ENCODE assay signal across 8 mouse cellular contexts in genomic region chr7:80294062-80294763, GRCm38 (mm10). TPM values are rescaled to one million over a fixed set of nuclear protein-coding genes. Genes with fewer than 3 reads are reported as not detected.
A peak's percentile ranks its signal among the peaks of the same experiment; 100 is the strongest.
DNase-seq lines count a peak whose midpoint lies in the region; ATAC-seq and TF ChIP-seq lines count a peak whose summit lies in the region.

Prc1 (plus strand) TSS chr7:80294450.

- no peak for TF ChIP-seq CTCF in MEL (IDR thresholded peaks at IDR 0.05 in 2 of 3, conservative IDR thresholded peaks at IDR 0.05 in 1 of 3; ENCODE audit: control insufficient read depth in 1 of 3, insufficient read depth in 1 of 3, low read depth in 2 of 3, low read length in 3 of 3, poor library complexity in 1 of 3, severe bottlenecking in 1 of 3)
- no peak for TF ChIP-seq CTCF in cerebellum, adult 2 months (IDR thresholded peaks at IDR 0.05; ENCODE audit: borderline replicate concordance, insufficient read depth, low read depth, low read length)
- no peak for TF ChIP-seq CTCF in forebrain, postnatal 0 days (IDR thresholded peaks at IDR 0.05; ENCODE audit: low read depth)

- TF ChIP-seq EP300 in MEL (IDR thresholded peaks at IDR 0.05; ENCODE audit: low read depth in 1 of 2, low read length in 2 of 2) = no peak; a peak in 1 of 4 replicates

- DNase-seq in MEL (ENCODE audit: low read depth, low spot score) = peak; percentile 99
- peak; percentile 99 for DNase-seq in cerebellum, adult 2 months
- peak; percentile 98 for DNase-seq in forebrain, postnatal 0 days
- DNase-seq in heart, postnatal 4 days = peak; percentile 99
- DNase-seq in layer of hippocampus, adult 8-10 months (ENCODE audit: low spot score in 2 of 2) = peak; percentile 97 to 99
- DNase-seq in ovary, adult 18-20 months (ENCODE audit: low spot score) = peak; percentile 98
- DNase-seq in thymus, postnatal 0 days (ENCODE audit: low spot score) = peak; percentile 99

- peak; percentile 99 for ATAC-seq in forebrain, postnatal 0 days
- ATAC-seq in lung, embryonic 15.5 days (ENCODE audit: borderline replicate concordance, extremely low read depth, low FRiP score, low TSS enrichment) = peak; percentile 99

- peaks cover 39% of the 10 kb centered on the region for H3K79me2 ChIP-seq in MEL (ENCODE audit: control insufficient read depth, insufficient read depth, low read length, poor library complexity)

- peaks cover 3 to 7% of the 10 kb centered on the region in 2 experiments; a peak in 3 of 4 replicates for H3K4me1 ChIP-seq in MEL (ENCODE audit: control insufficient read depth in 1 of 2, insufficient read depth in 2 of 2, low read length in 2 of 2)
- H3K4me1 ChIP-seq in cerebellum, adult 2 months (ENCODE audit: control insufficient read depth, insufficient read depth, low read length) = no peaks in the 10 kb centered on the region
- no peaks in the 10 kb centered on the region for H3K4me1 ChIP-seq in forebrain, postnatal 0 days (ENCODE audit: insufficient read depth)
- H3K4me1 ChIP-seq in lung, embryonic 15.5 days = peaks cover 27% of the 10 kb centered on the region

- no peak for TF ChIP-seq RAD21 in MEL (IDR thresholded peaks at IDR 0.05; ENCODE audit: low read depth, low read length)

- H3K9ac ChIP-seq in MEL (ENCODE audit: control insufficient read depth, low read depth, low read length, poor library complexity, severe bottlenecking) = peak within 1 kb of the TSS; percentile 93
- peak within 1 kb of the TSS; percentile 51 for H3K9ac ChIP-seq in forebrain, postnatal 0 days
- peak within 1 kb of the TSS; percentile 92 for H3K9ac ChIP-seq in lung, embryonic 15.5 days

- no peaks in the 10 kb centered on the region for H3K27me3 ChIP-seq in MEL (ENCODE audit: control insufficient read depth in 1 of 2, insufficient read depth in 2 of 2, low read length in 2 of 2)
- H3K27me3 ChIP-seq in cerebellum, adult 2 months (ENCODE audit: control insufficient read depth, insufficient read depth, low read length) = no peaks in the 10 kb centered on the region
- H3K27me3 ChIP-seq in forebrain, postnatal 0 days (ENCODE audit: insufficient read depth, low read length) = no peaks in the 10 kb centered on the region
- no peaks in the 10 kb centered on the region for H3K27me3 ChIP-seq in lung, embryonic 15.5 days

- TF ChIP-seq POLR2A in MEL (IDR thresholded peaks at IDR 0.05; ENCODE audit: control insufficient read depth in 1 of 2, insufficient read depth in 1 of 2, low read depth in 1 of 2, low read length in 2 of 2, poor library complexity in 1 of 2) = peak; percentile 89 to 97
- peak; percentile 26; the same call in 1 of the 2 replicates for TF ChIP-seq POLR2A in cerebellum, adult 2 months (IDR thresholded peaks at IDR 0.05; ENCODE audit: borderline replicate concordance, insufficient read depth, low read length)

- peak within 1 kb of the TSS; percentile 98 for H3K4me2 ChIP-seq in forebrain, postnatal 0 days (ENCODE audit: low read depth)
- H3K4me2 ChIP-seq in lung, embryonic 15.5 days = peak within 1 kb of the TSS; percentile 73

- peak within 1 kb of the TSS; percentile 69 for H3K27ac ChIP-seq in MEL (ENCODE audit: control insufficient read depth, low read depth, low read length)
- no peak within 1 kb of the TSS for H3K27ac ChIP-seq in cerebellum, adult 2 months (ENCODE audit: insufficient read depth, low read length)
- H3K27ac ChIP-seq in forebrain, postnatal 0 days (ENCODE audit: low read depth, low read length) = peak within 1 kb of the TSS; percentile 40
- peak within 1 kb of the TSS; percentile 94 for H3K27ac ChIP-seq in lung, embryonic 15.5 days

- under 1% methylated on average over 52 of the region's 52 CpGs for WGBS in cerebellum, adult 2 months
- under 1% methylated on average over 52 of the region's 52 CpGs for WGBS in forebrain, postnatal 0 days
- under 1% methylated on average over 52 of the region's 52 CpGs for WGBS in lung, embryonic 15.5 days

- H3K9me3 ChIP-seq in MEL (replicated peaks; ENCODE audit: insufficient read depth, low read length) = no peaks in the 10 kb centered on the region
- H3K9me3 ChIP-seq in forebrain, postnatal 0 days (ENCODE audit: low read length) = no peaks in the 10 kb centered on the region
- no peaks in the 10 kb centered on the region for H3K9me3 ChIP-seq in lung, embryonic 15.5 days

- peaks cover 3 to 14% of the 10 kb centered on the region in 2 experiments; a peak in 3 of 4 replicates for H3K36me3 ChIP-seq in MEL (ENCODE audit: control insufficient read depth in 1 of 2, insufficient read depth in 2 of 2, low read length in 2 of 2)
- H3K36me3 ChIP-seq in forebrain, postnatal 0 days (ENCODE audit: insufficient read depth) = peaks cover 16% of the 10 kb centered on the region
- peaks cover 14% of the 10 kb centered on the region for H3K36me3 ChIP-seq in lung, embryonic 15.5 days

- peak within 1 kb of the TSS; percentile 73 to 74 for H3K4me3 ChIP-seq in MEL (ENCODE audit: control insufficient read depth in 1 of 2, insufficient read depth in 1 of 2, low read depth in 2 of 2, low read length in 2 of 2)
- H3K4me3 ChIP-seq in cerebellum, adult 2 months (replicated peaks; ENCODE audit: insufficient read depth, low read depth, low read length) = peak within 1 kb of the TSS; percentile 76
- peak within 1 kb of the TSS; percentile 73 for H3K4me3 ChIP-seq in forebrain, postnatal 0 days (ENCODE audit: low read depth, low read length)
- peak within 1 kb of the TSS; percentile 93 for H3K4me3 ChIP-seq in lung, embryonic 15.5 days

TF ChIP-seq in MEL, 35 proteins besides CTCF, POLR2A, EP300 and RAD21 (continues in another document):
- TF ChIP-seq E2F4 (IDR thresholded peaks at IDR 0.05; ENCODE audit: borderline replicate concordance, low read depth, low read length) = peak; percentile 90
- TF ChIP-seq MYB (IDR thresholded peaks at IDR 0.05; ENCODE audit: low read depth, low read length) = no peak
- no peak for TF ChIP-seq ELF1 (IDR thresholded peaks at IDR 0.05; ENCODE audit: low read depth, low read length)
- no peak for TF ChIP-seq MEF2A (IDR thresholded peaks at IDR 0.05; ENCODE audit: extremely low read depth, insufficient replicate concordance, low read depth, low read length, poor library complexity, severe bottlenecking)
- TF ChIP-seq RCOR1 (IDR thresholded peaks at IDR 0.05; ENCODE audit: low read depth, low read length) = no peak
- 0 out of 2 replicates have a peak, but pooled peaks have one; percentile 35 for TF ChIP-seq CHD2 (IDR thresholded peaks at IDR 0.05; ENCODE audit: low read length)
- 0 out of 2 replicates have a peak, but pooled peaks have one; percentile 6 for TF ChIP-seq ZC3H11A (IDR thresholded peaks at IDR 0.05; ENCODE audit: low read depth, low read length)
- peak; percentile 32; the same call in 1 of the 2 replicates for TF ChIP-seq MYC (IDR thresholded peaks at IDR 0.05; ENCODE audit: low read depth, low read length)
- peak; percentile 47 for TF ChIP-seq TCF12 (IDR thresholded peaks at IDR 0.05; ENCODE audit: low read depth, low read length)
- peak; percentile 45 for TF ChIP-seq MXI1 (IDR thresholded peaks at IDR 0.05; ENCODE audit: low read depth, low read length)
- peak; percentile 73 for TF ChIP-seq HCFC1 (IDR thresholded peaks at IDR 0.05; ENCODE audit: low read depth, low read length)
- TF ChIP-seq CHD1 (IDR thresholded peaks at IDR 0.05; ENCODE audit: low read depth, low read length) = no peak
- peak; percentile 64 for TF ChIP-seq SIN3A (IDR thresholded peaks at IDR 0.05; ENCODE audit: low read length)
- TF ChIP-seq GATA1 (IDR thresholded peaks at IDR 0.05; ENCODE audit: low read depth, low read length) = no peak
- peak; percentile 69; the same call in 1 of the 2 replicates for TF ChIP-seq ZMIZ1 (IDR thresholded peaks at IDR 0.05; ENCODE audit: low read depth, low read length)
- no peak for TF ChIP-seq ZKSCAN1 (IDR thresholded peaks at IDR 0.05; ENCODE audit: low read depth, low read length)
- TF ChIP-seq NELFE (IDR thresholded peaks at IDR 0.05; ENCODE audit: low read depth, low read length) = peak; percentile 89
- TF ChIP-seq ZNF384 (IDR thresholded peaks at IDR 0.05; ENCODE audit: low read depth, low read length) = 0 out of 2 replicates have a peak, but pooled peaks have one; percentile 15
- no peak for TF ChIP-seq POLR2AphosphoS5 (IDR thresholded peaks at IDR 0.05; ENCODE audit: borderline replicate concordance, low read depth, low read length)
- no peak for TF ChIP-seq BHLHE40 (IDR thresholded peaks at IDR 0.05; ENCODE audit: borderline replicate concordance, low read depth, low read length)
- TF ChIP-seq GABPA (IDR thresholded peaks at IDR 0.05; ENCODE audit: low read depth, low read length) = no peak
- TF ChIP-seq SMC3 (IDR thresholded peaks at IDR 0.05; ENCODE audit: low read depth, low read length) = no peak; the same call in 1 of the 2 replicates
- TF ChIP-seq KAT2A (conservative IDR thresholded peaks at IDR 0.05; ENCODE audit: low read depth, low read length) = peak; percentile 51; the same call in 1 of the 2 replicates
- TF ChIP-seq TAL1 (IDR thresholded peaks at IDR 0.05; ENCODE audit: low read length) = no peak
- TF ChIP-seq JUND (IDR thresholded peaks at IDR 0.05; ENCODE audit: low read depth, low read length) = peak; percentile 56; the same call in 1 of the 2 replicates
- peak; percentile 54 for TF ChIP-seq ETS1 (IDR thresholded peaks at IDR 0.05; ENCODE audit: low read depth, low read length)
- TF ChIP-seq USF2 (IDR thresholded peaks at IDR 0.05; ENCODE audit: borderline replicate concordance in 1 of 2, insufficient read depth in 1 of 2, low read depth in 1 of 2, low read length in 2 of 2) = no peak
- TF ChIP-seq MAX (IDR thresholded peaks at IDR 0.05; ENCODE audit: low read length) = peak; percentile 69
- TF ChIP-seq MAFK (IDR thresholded peaks at IDR 0.05; ENCODE audit: borderline replicate concordance, low read depth, low read length) = no peak
- 0 out of 2 replicates have a peak, but pooled peaks have one; percentile 30 for TF ChIP-seq USF1 (IDR thresholded peaks at IDR 0.05; ENCODE audit: low read depth, low read length)

RNA-seq across cellular contexts. Expression of gene Prc1, which starts in this region (rescaled TPM):
- 68.5 and 71.7 TPM in 2 replicates for total RNA-seq in MEL (2012; rRNA removed)
- 100 to 1,000 TPM in 1 of 2 experiments, 10 to 100 TPM in 1; 82.2 to 108 TPM for polyA plus RNA-seq in MEL (2012; ENCODE audit: insufficient read depth in 1 of 2, insufficient read length in 2 of 2, low read depth in 1 of 2, low replicate concordance in 2 of 2, missing spikeins in 1 of 2)
- 1.0 and 1.2 TPM in 2 replicates for polyA plus RNA-seq in cerebellum, adult 2 months (2012; rRNA removed)
- 12.2 and 17.1 TPM in 2 replicates for total RNA-seq in forebrain, postnatal 0 days (2014; rRNA removed)
- polyA plus RNA-seq in forebrain, postnatal 0 days (2015; fragmentation: Nextera tagmentation; extraction: Ambion mirVana) = 19.0 and 23.9 TPM in 2 replicates
- 100 to 1,000 TPM; 132 to 141 TPM for total RNA-seq in heart, postnatal 4 days (2021)
- 1 to 10 TPM in 3 of 4 experiments, under 1 TPM in 1; 0.51 to 1.9 (median 1.5) TPM for total RNA-seq in layer of hippocampus, adult 8-10 months (2022)
- polyA plus RNA-seq in lung, embryonic 15.5 days (2015; fragmentation: Nextera tagmentation; extraction: Ambion mirVana) = 170 and 177 TPM in 2 replicates
- 103 and 113 TPM in 2 replicates for polyA plus RNA-seq in thymus, postnatal 0 days (2015; fragmentation: Nextera tagmentation; extraction: Ambion mirVana)
